Mouse (Mus musculus) bone marrow, adult 2 months (tissue): ENCODE measurements around the gene Tmem52.

ENCODE experiments used
- CTCF ChIP-seq: fragments of 200-500 bp; IDR thresholded peaks from 2 replicates; pipeline ENCODE4 v1.5.1; 2011; ENCODE audit warnings: low read length, control low read depth; ENCODE audit not compliant: control insufficient read depth, insufficient read depth
- POLR2A ChIP-seq: fragments of 200-500 bp; IDR thresholded peaks from 2 replicates; pipeline ENCODE4 v1.6.1; 2011; ENCODE audit warnings: low read depth, mild to moderate bottlenecking, control low read depth, low read length, borderline replicate concordance; ENCODE audit not compliant: control insufficient read depth

DNA sequence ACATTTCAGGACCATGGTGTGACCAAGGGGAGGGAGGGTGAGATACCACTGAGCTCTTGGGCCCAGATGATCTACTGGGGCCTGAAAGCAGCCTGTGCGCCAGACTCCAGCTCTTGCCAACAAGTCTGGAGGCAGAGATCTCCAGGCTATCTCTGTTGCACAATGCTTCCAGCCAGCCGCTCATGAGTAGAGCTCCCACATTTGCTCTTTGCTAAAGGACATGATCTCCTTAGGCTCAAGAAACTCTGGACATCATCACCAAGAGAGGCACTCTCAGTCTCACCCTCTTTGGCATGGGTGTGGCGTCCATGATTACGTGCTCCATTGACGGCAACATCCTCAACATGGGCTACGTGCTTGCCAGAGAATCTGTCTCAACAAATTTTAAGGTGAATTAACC, 5.3 kb upstream of the Tmem52 start:
- TF ChIP-seq CTCF = no peak
- no peak for TF ChIP-seq POLR2A
